Mouse (Mus musculus) embryonic facial prominence, embryonic 13.5 days (tissue): ENCODE data around the gene Fga. TPM values are rescaled to one million over a fixed set of nuclear protein-coding genes. Genes with fewer than 3 reads are reported as not detected.

Experiments used
- ATAC-seq: fragments of 200-750 bp; cut with Nextera tagmentation; 2 replicates; pipeline ENCODE4 v1.8.0; 2017; ENCODE audit warnings: low read depth; ENCODE audit not compliant: insufficient number of reproducible peaks, insufficient read depth, low FRiP score, low TSS enrichment
- H3K27ac ChIP-seq: fragments of 300-500 bp; sonication (generic); 2 replicates; pipeline ENCODE4 v1.5.1; 2015; ENCODE audit warnings: moderate library complexity, mild to moderate bottlenecking, inconsistent platforms
- H3K27me3 ChIP-seq: fragments of 300-500 bp; sonication (generic); 2 replicates; pipeline ENCODE4 v1.6.1; 2015; ENCODE audit warnings: mild to moderate bottlenecking, inconsistent platforms
- H3K36me3 ChIP-seq: fragments of 300-500 bp; sonication (generic); 2 replicates; pipeline ENCODE4 v1.6.1; 2015; ENCODE audit warnings: mild to moderate bottlenecking, inconsistent platforms
- H3K4me1 ChIP-seq: fragments of 300-500 bp; sonication (generic); 2 replicates; pipeline ENCODE4 v1.6.1; 2015; ENCODE audit warnings: inconsistent platforms
- H3K4me2 ChIP-seq: fragments of 300-500 bp; sonication (generic); 2 replicates; pipeline ENCODE4 v1.6.1; 2015; ENCODE audit warnings: moderate library complexity, mild to moderate bottlenecking, inconsistent platforms
- H3K4me3 ChIP-seq: fragments of 300-500 bp; sonication (generic); 2 replicates; pipeline ENCODE4 v1.5.1; 2015; ENCODE audit warnings: mild to moderate bottlenecking, inconsistent platforms
- H3K9ac ChIP-seq: fragments of 300-500 bp; sonication (generic); 2 replicates; pipeline ENCODE4 v1.6.1; 2015; ENCODE audit warnings: mild to moderate bottlenecking, inconsistent platforms
- H3K9me3 ChIP-seq: fragments of 300-500 bp; sonication (generic); 2 replicates; pipeline ENCODE4 v1.6.1; 2016; ENCODE audit warnings: inconsistent platforms
- WGBS: fragments of 180-500 bp; shearing (Covaris S2); methylation state at CpG from one replicate; pipeline ENCODE4 v1.1.7; 2015; ENCODE audit warnings: mixed read lengths; 5-methylcytosine and 5-hydroxymethylcytosine counted together
- polyA plus RNA-seq: library from polyadenylated mRNA; unstranded; fragments of >200 nt; fragmentation: Nextera tagmentation; extraction: Ambion mirVana; gene quantifications from 2 replicates; pipeline ENCODE4 v1.2.1, GENCODE M21; 2015

Gene Fga
- polyA plus RNA-seq = 12.2 TPM in 1 of 2 replicates, not detected in the other

- no peak within 1 kb of the TSS for H3K27ac ChIP-seq
- no peak for ATAC-seq
These were observed at the start of gene Fga for GRCm38 (mm10) chr3:83025475-83026301. Fga (plus strand) TSS chr3:83026076.

GRCm38 (mm10) chr3:82980818-82981217, 45.1 kb upstream of the Fga start:
- H3K9ac ChIP-seq = no peak overlapping the region
- H3K36me3 ChIP-seq = no peaks in the 10 kb centered on the region
- no peaks in the 10 kb centered on the region for H3K4me1 ChIP-seq
- ATAC-seq = no peak
- H3K9me3 ChIP-seq = no peaks in the 10 kb centered on the region
- H3K27ac ChIP-seq = no peak overlapping the region
- H3K4me2 ChIP-seq = no peak overlapping the region
- no peaks in the 10 kb centered on the region for H3K27me3 ChIP-seq
- WGBS = 73% methylated on average over 6 of the region's 6 CpGs
- no peak overlapping the region for H3K4me3 ChIP-seq

More at GRCm38 (mm10) chr3:83025475-83026301, at the start of gene Fga:
- Histone ChIP-seq H3K9ac (no peak within 1 kb of the TSS), H3K4me1 (no peaks in the 10 kb centered on the region), H3K4me3 (no peak within 1 kb of the TSS), H3K4me2 (no peak within 1 kb of the TSS), H3K27me3 (no peaks in the 10 kb centered on the region), H3K36me3 (no peaks in the 10 kb centered on the region), H3K9me3 (no peaks in the 10 kb centered on the region)
- 74% methylated on average over 9 of the region's 9 CpGs for WGBS

DNA sequence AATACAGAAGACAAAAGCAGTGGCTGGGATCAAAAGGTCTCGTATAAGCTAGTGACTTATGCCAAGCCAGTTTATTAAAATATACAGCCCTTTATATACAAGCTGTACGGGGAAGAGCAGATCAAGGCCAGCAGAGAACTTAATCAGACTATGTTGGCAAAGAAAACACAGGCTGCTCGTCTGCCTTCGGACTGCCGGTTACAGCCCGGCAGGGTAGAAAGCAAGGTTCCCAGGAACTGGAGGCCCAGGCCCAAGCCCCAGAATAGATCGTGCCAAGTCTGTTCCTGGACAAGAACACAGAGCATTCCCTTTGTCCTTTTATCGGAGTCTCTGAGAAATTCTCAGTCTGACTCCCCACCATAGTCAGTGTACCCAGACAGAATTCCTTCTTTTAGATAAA, 44.0 kb upstream of the Fga start:
- H3K4me2 ChIP-seq = no peak overlapping the region
- H3K27ac ChIP-seq = no peak overlapping the region
- 87% methylated on average over 8 of the region's 8 CpGs for WGBS
- no peaks in the 10 kb centered on the region for H3K36me3 ChIP-seq
- H3K9ac ChIP-seq = no peak overlapping the region
- H3K4me3 ChIP-seq = no peak overlapping the region
- H3K27me3 ChIP-seq = no peaks in the 10 kb centered on the region
- H3K9me3 ChIP-seq = no peaks in the 10 kb centered on the region
- no peaks in the 10 kb centered on the region for H3K4me1 ChIP-seq
- ATAC-seq = no peak

- H3K36me3 ChIP-seq = no peaks in the 10 kb centered on the region
- 77% methylated on average over 2 of the region's 2 CpGs for WGBS
- no peak overlapping the region for H3K27ac ChIP-seq
- no peak overlapping the region for H3K4me2 ChIP-seq
- H3K9ac ChIP-seq = no peak overlapping the region
- no peak overlapping the region for H3K4me3 ChIP-seq
- H3K27me3 ChIP-seq = no peaks in the 10 kb centered on the region
- no peaks in the 10 kb centered on the region for H3K9me3 ChIP-seq
- ATAC-seq = no peak
- no peaks in the 10 kb centered on the region for H3K4me1 ChIP-seq
These were observed 41.0 kb upstream of the Fga start for GRCm38 (mm10) chr3:82984840-82985239.

DNA sequence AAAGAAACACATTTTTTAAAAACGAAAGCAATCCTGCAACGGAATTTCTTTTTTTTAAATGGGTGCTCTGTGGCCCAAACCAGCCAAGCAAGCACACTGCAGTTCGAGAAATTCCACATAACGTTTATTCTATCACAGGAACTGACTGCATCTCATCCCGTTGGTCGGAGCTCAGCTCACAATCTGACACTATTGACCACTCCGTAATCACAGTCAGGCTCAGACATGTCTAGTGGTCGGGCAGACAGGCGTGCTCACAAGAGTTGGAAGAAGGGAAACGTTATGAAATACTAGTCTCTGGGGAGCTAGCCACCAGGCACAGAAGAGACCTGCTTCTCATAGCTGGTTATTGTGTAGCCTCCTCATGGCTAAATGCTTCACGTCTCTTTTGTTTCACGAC, 33.9 kb upstream of the Fga start:
- no peak for ATAC-seq
- Histone ChIP-seq H3K4me2 (no peak overlapping the region), H3K36me3 (no peaks in the 10 kb centered on the region), H3K27ac (no peak overlapping the region), H3K4me1 (peaks cover 9% of the 10 kb centered on the region; the same call in 1 of the 2 replicates), H3K9me3 (no peaks in the 10 kb centered on the region), H3K9ac (no peak overlapping the region), H3K27me3 (peaks cover 21% of the 10 kb centered on the region), H3K4me3 (no peak overlapping the region)
- 66% methylated on average over 12 of the region's 12 CpGs for WGBS

- Histone ChIP-seq H3K27ac (no peak overlapping the region), H3K4me2 (no peak overlapping the region), H3K4me3 (no peak overlapping the region), H3K9me3 (no peaks in the 10 kb centered on the region), H3K27me3 (peaks cover 27% of the 10 kb centered on the region), H3K9ac (no peak overlapping the region), H3K36me3 (no peaks in the 10 kb centered on the region), H3K4me1 (peaks cover 9% of the 10 kb centered on the region; the same call in 1 of the 2 replicates)
- WGBS = 88% methylated on average over 6 of the region's 6 CpGs
- ATAC-seq = no peak
These were observed 32.9 kb upstream of the Fga start for GRCm38 (mm10) chr3:82992956-82993355.

DNA sequence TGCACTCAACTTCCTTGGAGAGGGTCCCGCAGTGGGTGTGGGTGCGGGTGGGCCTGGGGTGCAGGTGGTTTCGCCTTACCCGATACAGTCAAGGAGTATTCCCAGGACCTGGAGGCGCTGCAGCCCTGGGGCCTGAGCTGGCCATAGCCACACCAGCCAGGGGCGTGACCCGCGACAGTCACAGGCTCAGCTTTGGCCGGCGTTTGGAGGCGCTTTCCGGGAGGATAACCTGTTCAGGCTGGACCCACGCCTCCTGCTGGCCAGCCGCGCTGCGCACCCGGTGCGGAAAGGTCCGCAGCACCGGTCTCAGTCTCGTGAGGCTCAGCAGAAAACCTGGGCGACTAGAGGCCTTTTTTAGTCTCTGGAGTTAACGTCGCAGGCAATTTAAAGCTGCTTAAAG, 30.5 kb upstream of the Fga start:
- H3K4me2 ChIP-seq = peak overlapping the region; percentile 61
- H3K36me3 ChIP-seq = no peaks in the 10 kb centered on the region
- H3K27ac ChIP-seq = no peak overlapping the region
- no peaks in the 10 kb centered on the region for H3K9me3 ChIP-seq
- ATAC-seq = no peak
- H3K27me3 ChIP-seq = peaks cover 27% of the 10 kb centered on the region
- 2% methylated on average over 24 of the region's 24 CpGs for WGBS
- peak overlapping the region; percentile 34 for H3K4me3 ChIP-seq
- H3K9ac ChIP-seq = peak overlapping the region; percentile 58
- H3K4me1 ChIP-seq = peaks cover 9% of the 10 kb centered on the region; the same call in 1 of the 2 replicates

- no peak overlapping the region for H3K4me2 ChIP-seq
- no peaks in the 10 kb centered on the region for H3K9me3 ChIP-seq
- no peak overlapping the region for H3K27ac ChIP-seq
- no peak overlapping the region for H3K9ac ChIP-seq
- H3K27me3 ChIP-seq = peaks cover 27% of the 10 kb centered on the region
- 78% methylated on average over 3 of the region's 3 CpGs for WGBS
- peaks cover 9% of the 10 kb centered on the region; the same call in 1 of the 2 replicates for H3K4me1 ChIP-seq
- no peaks in the 10 kb centered on the region for H3K36me3 ChIP-seq
- ATAC-seq = no peak
- H3K4me3 ChIP-seq = no peak overlapping the region
These were observed 29.2 kb upstream of the Fga start for GRCm38 (mm10) chr3:82996656-82997055.

DNA sequence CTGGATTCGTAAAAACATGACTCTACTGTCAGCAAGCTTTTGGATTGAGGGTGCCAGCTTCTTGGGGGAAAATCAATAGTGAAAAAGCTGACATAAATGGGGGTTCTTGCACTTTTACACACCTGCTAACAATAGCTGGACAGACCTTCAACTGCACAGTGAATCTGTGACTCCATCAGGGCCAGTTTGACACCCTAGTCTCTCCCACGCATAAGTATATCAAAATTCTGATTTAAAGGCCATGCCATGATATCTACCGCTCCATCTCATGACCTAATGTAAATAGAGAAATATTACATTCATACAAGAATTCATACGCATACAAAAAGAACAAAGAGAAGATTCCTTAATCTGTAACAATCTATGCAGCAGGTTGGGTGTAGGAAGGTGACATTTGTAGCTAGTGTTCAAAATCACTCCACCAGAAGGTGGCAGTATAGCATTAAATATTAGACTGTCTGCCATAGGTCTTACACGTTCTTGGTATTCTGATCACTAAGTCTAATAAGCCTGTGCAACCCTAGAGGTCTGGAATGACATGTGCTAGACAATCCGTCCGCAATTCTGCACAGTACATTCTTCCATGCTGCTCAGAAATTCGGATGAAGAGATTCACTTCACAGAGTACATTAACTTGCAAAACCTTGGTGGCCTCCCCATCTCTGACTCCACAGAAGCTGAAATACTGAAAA, 27.0 kb upstream of the Fga start:
- peak; percentile 79 for ATAC-seq
- 0 out of 2 replicates have a peak overlapping the region, but pooled peaks have one; percentile 2 for H3K9ac ChIP-seq
- peaks cover 9% of the 10 kb centered on the region; the same call in 1 of the 2 replicates for H3K4me1 ChIP-seq
- H3K27ac ChIP-seq = no peak overlapping the region
- no peak overlapping the region for H3K4me3 ChIP-seq
- no peaks in the 10 kb centered on the region for H3K9me3 ChIP-seq
- WGBS = 30% methylated on average over 8 of the region's 8 CpGs
- no peaks in the 10 kb centered on the region for H3K36me3 ChIP-seq
- H3K27me3 ChIP-seq = peaks cover 24% of the 10 kb centered on the region
- no peak overlapping the region for H3K4me2 ChIP-seq

DNA sequence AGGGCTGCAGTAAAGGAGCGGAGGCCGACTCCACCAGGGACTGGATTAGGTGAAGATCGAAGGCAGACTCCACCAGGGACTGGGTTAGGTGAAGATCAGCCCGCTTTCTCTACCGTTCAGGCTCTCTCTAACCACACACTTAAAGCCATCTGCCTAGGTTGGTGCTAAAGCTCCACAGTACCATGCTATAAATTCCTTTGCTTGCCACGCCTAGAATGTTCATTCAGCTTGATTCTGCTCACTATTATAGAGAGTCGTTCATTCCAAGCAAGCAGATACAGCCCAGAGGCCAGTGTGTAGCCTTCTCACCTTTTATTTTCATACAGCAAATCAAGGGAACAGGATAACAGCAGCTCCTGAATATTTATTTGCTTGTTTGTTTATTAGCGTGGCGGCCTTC, 25.9 kb upstream of the Fga start:
- 83% methylated on average over 9 of the region's 9 CpGs for WGBS
- Histone ChIP-seq H3K4me1 (peaks cover 8% of the 10 kb centered on the region; the same call in 1 of the 2 replicates), H3K9me3 (no peaks in the 10 kb centered on the region), H3K9ac (no peak overlapping the region), H3K4me3 (no peak overlapping the region), H3K36me3 (no peaks in the 10 kb centered on the region), H3K27ac (no peak overlapping the region), H3K4me2 (no peak overlapping the region), H3K27me3 (peaks cover 17% of the 10 kb centered on the region)
- ATAC-seq = no peak

DNA sequence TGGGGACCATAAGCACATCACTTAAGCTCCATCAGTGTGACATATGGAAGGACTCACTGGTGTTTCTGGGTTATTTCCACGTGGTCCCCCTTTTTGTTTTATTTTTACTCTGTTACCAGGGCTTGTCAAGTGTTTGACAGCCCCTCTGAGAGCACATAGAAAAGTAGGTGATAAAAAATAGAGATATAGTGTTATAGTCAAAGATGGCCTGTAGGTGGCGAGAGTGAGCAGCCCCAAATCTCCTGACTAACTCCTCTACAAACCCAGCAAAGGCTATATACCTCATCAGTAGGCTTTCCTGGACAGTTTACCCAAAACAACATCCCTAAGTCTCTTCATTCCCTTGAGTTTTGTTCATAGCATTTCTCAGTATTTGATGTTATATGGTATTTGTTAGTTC, 23.7 kb upstream of the Fga start:
- no peak overlapping the region for H3K4me2 ChIP-seq
- ATAC-seq = no peak
- no peaks in the 10 kb centered on the region for H3K4me1 ChIP-seq
- H3K27ac ChIP-seq = no peak overlapping the region
- H3K27me3 ChIP-seq = peaks cover 3% of the 10 kb centered on the region; the same call in 1 of the 2 replicates
- no peak overlapping the region for H3K9ac ChIP-seq
- no peaks in the 10 kb centered on the region for H3K36me3 ChIP-seq
- no peak overlapping the region for H3K4me3 ChIP-seq
- no peaks in the 10 kb centered on the region for H3K9me3 ChIP-seq
- WGBS = 0% methylated on average over 2 of the region's 2 CpGs

DNA sequence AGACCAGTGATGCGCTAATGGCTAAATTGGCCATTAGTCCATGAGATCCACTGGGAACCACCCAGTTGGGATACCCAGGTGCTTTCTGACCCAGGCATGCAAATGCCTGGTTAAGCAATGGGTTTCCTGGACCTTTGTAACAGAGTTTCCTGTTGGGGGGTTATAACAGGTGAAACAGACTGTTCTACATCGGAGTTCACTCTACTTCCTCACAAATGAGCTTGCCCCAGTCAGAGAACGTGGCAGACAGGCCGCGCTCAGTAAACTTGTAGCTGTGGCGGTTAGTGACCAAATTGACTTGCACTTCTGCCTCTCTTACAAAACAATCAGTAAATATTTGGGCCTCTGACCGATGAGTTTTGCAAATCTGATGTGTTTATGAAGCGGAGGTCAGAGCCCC, 22.8 kb upstream of the Fga start:
- 93% methylated on average over 8 of the region's 8 CpGs for WGBS
- Histone ChIP-seq H3K4me1 (no peaks in the 10 kb centered on the region), H3K27me3 (no peaks in the 10 kb centered on the region), H3K9ac (no peak overlapping the region), H3K9me3 (no peaks in the 10 kb centered on the region), H3K27ac (no peak overlapping the region), H3K36me3 (no peaks in the 10 kb centered on the region), H3K4me3 (no peak overlapping the region), H3K4me2 (no peak overlapping the region)
- no peak for ATAC-seq
